Mouse (Mus musculus) forebrain, embryonic 10.5 days (tissue): ENCODE measurements around the gene Slc6a4. TPM values are rescaled to one million over a fixed set of nuclear protein-coding genes. Genes with fewer than 3 reads are reported as not detected.
A peak's percentile ranks its signal among the peaks of the same experiment; 100 is the strongest.

ENCODE experiments used
- microRNA counts: library from miRNA; unstranded; fragments of <30 nt; microRNA quantifications from one replicate; lab custom pipeline; 2017
- microRNA-seq: library from miRNA; unstranded; fragments of <30 nt; microRNA quantifications from one replicate; pipeline ENCODE4, GENCODE M21; 2017
- polyA plus RNA-seq: library from polyadenylated mRNA; unstranded; fragments of >200 nt; fragmentation: Nextera tagmentation; extraction: Ambion mirVana; gene quantifications from 2 replicates; pipeline ENCODE4 v1.2.1, GENCODE M21; 2016

Gene Slc6a4
- polyA plus RNA-seq, 1 experiment from 2014 or later = 0.43 TPM

MicroRNAs within 50 kb of the gene (microRNA counts, 519-probe panel; counts per million panel counts)
- microRNA mmu-miR-423-3p (lab: Ali Mortazavi, UCI) (4,796 counts per million, percentile 82 among the panel's probes with 10 or more counts), microRNA mmu-miR-423-5p (lab: Ali Mortazavi, UCI) (4,076 counts per million, percentile 77 among the panel's probes with 10 or more counts)

Small RNA genes within 50 kb of the gene (microRNA-seq; reads per million reads assigned to microRNA genes)
- gene Mir423 = 12,249 reads per million, percentile 96 among the genes with 10 or more reads in this experiment

Other genes starting within 250 kb of the Slc6a4 start
- 23.2 and 24.3 TPM in 2 replicates for gene Gosr1, start 235.0 kb upstream of the Slc6a4 start, polyA plus RNA-seq
- gene Cpd, start 151.6 kb upstream of the Slc6a4 start, polyA plus RNA-seq = 8.2 and 9.0 TPM in 2 replicates
- gene Tmigd1, start 96.4 kb upstream of the Slc6a4 start, polyA plus RNA-seq = not detected in 2 replicates
- gene Blmh, start 73.8 kb upstream of the Slc6a4 start, polyA plus RNA-seq = 206 and 209 TPM in 2 replicates
- 65.5 and 70.4 TPM in 2 replicates for gene Nsrp1, start 79.8 kb downstream of the Slc6a4 start, polyA plus RNA-seq
- 0.20 and 0.25 TPM in 2 replicates for gene Efcab5, start 190.4 kb downstream of the Slc6a4 start, polyA plus RNA-seq
- gene Ssh2, start 217.7 kb downstream of the Slc6a4 start, polyA plus RNA-seq = 9.0 and 9.9 TPM in 2 replicates